Mouse (Mus musculus) neutrophil, adult 5-6 weeks (primary cell): Measurements from ENCODE around the gene Abi3bp. TPM values are rescaled to one million over a fixed set of nuclear protein-coding genes. Genes with fewer than 3 reads are reported as not detected.

Experiments used
- ATAC-seq: fragments of 151-379, 151-347 bp; 2 replicates; pipeline ENCODE4 v1.8.0; 2017; ENCODE audit warnings: mild to moderate bottlenecking, moderate TSS enrichment; ENCODE audit not compliant: insufficient number of reproducible peaks, poor library complexity, low FRiP score, severe bottlenecking; ENCODE audit errors: extremely low read depth
- total RNA-seq: library from RNA; stranded (forward); fragments of 200-1000 nt; gene quantifications from 2 replicates; pipeline ENCODE4 v1.2.3, GENCODE M21; 2017

The Abi3bp gene
- total RNA-seq, 1 experiment from 2014 or later, result 0.70 TPM

GRCm38 (mm10) chr16:56501101-56501500 lies 23.4 kb downstream of the Abi3bp start:
- ATAC-seq, result no peak

GRCm38 (mm10) chr16:56501513-56501912 lies 23.8 kb downstream of the Abi3bp start:
- ATAC-seq, result no peak

- ATAC-seq, result no peak
These were observed 24.5 kb downstream of the Abi3bp start for GRCm38 (mm10) chr16:56502134-56502533.

GRCm38 (mm10) chr16:56503941-56504340 lies 26.3 kb downstream of the Abi3bp start:
- no peak for ATAC-seq

GRCm38 (mm10) chr16:56518024-56518423 lies 40.3 kb downstream of the Abi3bp start:
- no peak for ATAC-seq

GRCm38 (mm10) chr16:56524359-56524758 lies 46.7 kb downstream of the Abi3bp start:
- no peak for ATAC-seq

GRCm38 (mm10) chr16:56526482-56526881 lies 48.8 kb downstream of the Abi3bp start:
- no peak for ATAC-seq

- ATAC-seq, result no peak
These were observed 50.5 kb downstream of the Abi3bp start for GRCm38 (mm10) chr16:56528079-56528688.

GRCm38 (mm10) chr16:56579536-56579935 lies 101.9 kb downstream of the Abi3bp start:
- ATAC-seq, result no peak

- no peak for ATAC-seq
These were observed 115.9 kb downstream of the Abi3bp start for GRCm38 (mm10) chr16:56593581-56593980.

GRCm38 (mm10) chr16:56594866-56595265 lies 117.2 kb downstream of the Abi3bp start:
- ATAC-seq, result no peak

GRCm38 (mm10) chr16:56598427-56598826 lies 120.7 kb downstream of the Abi3bp start:
- ATAC-seq, result no peak

GRCm38 (mm10) chr16:56602394-56602793 lies 124.7 kb downstream of the Abi3bp start:
- ATAC-seq, result no peak

- ATAC-seq, result no peak
These were observed 132.9 kb downstream of the Abi3bp start for GRCm38 (mm10) chr16:56610572-56610971.

GRCm38 (mm10) chr16:56611096-56611867 lies 133.6 kb downstream of the Abi3bp start:
- no peak for ATAC-seq

GRCm38 (mm10) chr16:56638544-56638943 lies 160.9 kb downstream of the Abi3bp start:
- ATAC-seq, result no peak

GRCm38 (mm10) chr16:56645251-56645650 lies 167.6 kb downstream of the Abi3bp start:
- no peak for ATAC-seq

- no peak for ATAC-seq
These were observed 168.9 kb downstream of the Abi3bp start for GRCm38 (mm10) chr16:56646382-56647172.

- ATAC-seq, result no peak
These were observed 177.7 kb downstream of the Abi3bp start for GRCm38 (mm10) chr16:56655193-56655910.
